ENCODE assay signal across 8 mouse cellular contexts in genomic region chr12:3806703-3807547, GRCm38 (mm10). TPM values are rescaled to one million over a fixed set of nuclear protein-coding genes. Genes with fewer than 3 reads are reported as not detected.
A peak's percentile ranks its signal among the peaks of the same experiment; 100 is the strongest.
DNase-seq lines count a peak whose midpoint lies in the region; ATAC-seq lines count a peak whose summit lies in the region.

No protein-coding gene starts in this region.

- H3K4me1 ChIP-seq in embryonic facial prominence, embryonic 13.5 days = peaks cover 41% of the 10 kb centered on the region
- peaks cover 47% of the 10 kb centered on the region for H3K4me1 ChIP-seq in heart, embryonic 15.5 days (replicated peaks)
- peaks cover 41% of the 10 kb centered on the region for H3K4me1 ChIP-seq in lung, embryonic 16.5 days (replicated peaks; ENCODE audit: control insufficient read depth, insufficient read depth, low read length)

- peak overlapping the region; percentile 86 for H3K4me2 ChIP-seq in embryonic facial prominence, embryonic 13.5 days
- H3K4me2 ChIP-seq in heart, embryonic 15.5 days = peak overlapping the region; percentile 73
- peak overlapping the region; percentile 85 for H3K4me2 ChIP-seq in lung, embryonic 16.5 days (ENCODE audit: low read depth, low read length)

- peak overlapping the region; percentile 87 for H3K4me3 ChIP-seq in embryonic facial prominence, embryonic 13.5 days
- H3K4me3 ChIP-seq in heart, embryonic 15.5 days = peak overlapping the region; percentile 86
- H3K4me3 ChIP-seq in lung, embryonic 16.5 days (ENCODE audit: low read length) = peak overlapping the region; percentile 82

- H3K9me3 ChIP-seq in embryonic facial prominence, embryonic 13.5 days = no peaks in the 10 kb centered on the region
- H3K9me3 ChIP-seq in heart, embryonic 15.5 days (replicated peaks) = no peaks in the 10 kb centered on the region
- no peaks in the 10 kb centered on the region for H3K9me3 ChIP-seq in lung, embryonic 16.5 days (ENCODE audit: control insufficient read depth, low read length)

- no peaks in the 10 kb centered on the region for H3K36me3 ChIP-seq in embryonic facial prominence, embryonic 13.5 days
- no peaks in the 10 kb centered on the region for H3K36me3 ChIP-seq in heart, embryonic 15.5 days
- no peaks in the 10 kb centered on the region for H3K36me3 ChIP-seq in lung, embryonic 16.5 days (ENCODE audit: control insufficient read depth, insufficient read depth, low read length)

- H3K27me3 ChIP-seq in embryonic facial prominence, embryonic 13.5 days = 0 out of 2 replicates have a peak, but pooled peaks cover 2% of the 10 kb centered on the region
- H3K27me3 ChIP-seq in heart, embryonic 15.5 days = no peaks in the 10 kb centered on the region
- no peaks in the 10 kb centered on the region for H3K27me3 ChIP-seq in lung, embryonic 16.5 days (ENCODE audit: control insufficient read depth, insufficient read depth, low read depth, low read length)

- under 1% methylated on average over 39 of the region's 141 CpGs for WGBS in embryonic facial prominence, embryonic 13.5 days
- WGBS in heart, embryonic 15.5 days = under 1% methylated on average over 107 of the region's 141 CpGs
- WGBS in lung, embryonic 16.5 days = under 1% methylated on average over 33 of the region's 141 CpGs

- ATAC-seq in CD4-positive, CD25-positive, alpha-beta regulatory T cell, adult 4 months = peak; percentile 27
- ATAC-seq in embryonic facial prominence, embryonic 13.5 days (ENCODE audit: insufficient number of reproducible peaks, insufficient read depth, low FRiP score, low TSS enrichment, low read depth) = peak; percentile 17; the same call in 1 of the 2 replicates
- peak; percentile 62 for ATAC-seq in heart, embryonic 15.5 days (replicated peaks; ENCODE audit: insufficient number of reproducible peaks, insufficient read depth, low FRiP score, low read depth)
- peak; percentile 77 for ATAC-seq in lung, embryonic 16.5 days (ENCODE audit: low read depth)

- H3K9ac ChIP-seq in embryonic facial prominence, embryonic 13.5 days = peak overlapping the region; percentile 92
- peak overlapping the region; percentile 95 for H3K9ac ChIP-seq in heart, embryonic 15.5 days
- peak overlapping the region; percentile 88 for H3K9ac ChIP-seq in lung, embryonic 16.5 days (ENCODE audit: low read length)

- DNase-seq in adrenal gland, postnatal 14 days = peak; percentile 91
- peak; percentile 91 for DNase-seq in kidney, postnatal 10 days
- DNase-seq in retina, embryonic 14.5 days (ENCODE audit: low spot score) = peak; percentile 63
- DNase-seq in urinary bladder, postnatal 4 days (ENCODE audit: low spot score in 2 of 2) = peak; percentile 72 to 79

- H3K27ac ChIP-seq in embryonic facial prominence, embryonic 13.5 days = peak overlapping the region; percentile 97
- peak overlapping the region; percentile 98 for H3K27ac ChIP-seq in heart, embryonic 15.5 days
- peak overlapping the region; percentile 96 for H3K27ac ChIP-seq in lung, embryonic 16.5 days (ENCODE audit: low read length)

RNA-seq across cellular contexts. Expression of gene Dnmt3a, which starts 1.1 kb away (rescaled TPM):
- 10 to 100 TPM; 27.3 to 27.4 TPM for polyA plus RNA-seq in CD4-positive, CD25-positive, alpha-beta regulatory T cell, adult 4 months (2017; shearing (Covaris generic))
- 95.6 and 106 TPM in 2 replicates for total RNA-seq in adrenal gland, postnatal 14 days (2021)
- polyA plus RNA-seq in embryonic facial prominence, embryonic 13.5 days (2015; fragmentation: Nextera tagmentation; extraction: Ambion mirVana) = 168 and 180 TPM in 2 replicates
- polyA plus RNA-seq in heart, embryonic 15.5 days (2015; fragmentation: Nextera tagmentation; extraction: Ambion mirVana) = 79.9 and 94.7 TPM in 2 replicates
- 64.2 and 77.3 TPM in 2 replicates for polyA plus RNA-seq in lung, embryonic 16.5 days (2015; fragmentation: Nextera tagmentation; extraction: Ambion mirVana)

Comparison
In these comparisons a context has a peak if more than half of its experiments do, and no peak if none do; other contexts are left out.
1. Peak in every context shown above with its lines: DNase-seq, ATAC-seq, H3K4me3 ChIP-seq and H3K27ac ChIP-seq.
2. ATAC-seq: peak in every context shown above with its lines; median percentile 77 in lung, embryonic 16.5 days; 62 in heart, embryonic 15.5 days; 27 in CD4-positive, CD25-positive, alpha-beta regulatory T cell, adult 4 months; 17 in embryonic facial prominence, embryonic 13.5 days.